Mouse (Mus musculus): Measurements from ENCODE around the gene Dhx38.

The Dhx38 gene

DNA sequence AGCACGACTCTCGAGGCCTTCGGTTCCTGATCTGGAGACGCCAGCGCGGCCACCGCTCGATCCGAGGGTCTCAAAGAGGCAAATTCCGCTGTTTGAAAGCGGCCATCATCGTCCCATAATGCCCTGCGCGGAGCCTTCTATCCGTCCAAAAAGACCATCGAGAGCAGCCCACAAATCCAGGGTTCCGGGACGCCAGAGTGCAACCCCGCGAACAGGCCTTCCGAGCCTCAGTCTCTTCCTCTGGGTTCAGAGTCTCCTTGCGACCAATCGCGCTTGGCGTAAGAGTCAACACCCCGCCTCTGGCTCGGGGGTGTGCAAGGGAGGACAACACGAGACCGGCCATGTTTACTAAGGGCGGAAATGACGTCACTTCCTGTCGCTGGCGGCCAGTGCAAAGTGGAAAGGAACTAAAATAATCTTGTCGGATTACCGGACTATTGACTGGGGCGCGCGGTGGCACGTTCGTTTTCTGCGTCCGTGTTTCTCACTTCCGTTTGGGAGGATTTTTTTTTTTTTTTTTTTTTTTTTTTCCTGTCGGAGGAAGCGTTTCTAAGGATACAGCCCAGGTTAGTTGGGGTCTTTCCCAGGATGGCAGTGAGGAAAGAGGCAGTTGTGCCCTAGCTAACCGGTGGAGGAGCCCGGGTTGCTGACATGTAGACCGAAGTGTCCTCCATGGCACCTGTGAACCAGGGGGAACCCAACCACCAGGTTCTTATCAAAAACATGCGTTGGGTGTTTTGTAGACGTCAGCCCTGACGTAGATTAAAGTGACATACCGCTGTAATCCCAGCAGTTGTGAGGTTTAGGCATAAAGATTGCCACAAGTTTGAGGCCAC, at the start of gene Dhx38, which contains the start of gene Txnl4b:
Gene Dhx38 (minus strand): TSS at position 364 of the 836 bp plus-strand sequence.
Gene Txnl4b (plus strand): TSS at position 395 of the 836 bp plus-strand sequence.
- peak; percentile 99 for ATAC-seq (ENCODE audit: low TSS enrichment)

DNA sequence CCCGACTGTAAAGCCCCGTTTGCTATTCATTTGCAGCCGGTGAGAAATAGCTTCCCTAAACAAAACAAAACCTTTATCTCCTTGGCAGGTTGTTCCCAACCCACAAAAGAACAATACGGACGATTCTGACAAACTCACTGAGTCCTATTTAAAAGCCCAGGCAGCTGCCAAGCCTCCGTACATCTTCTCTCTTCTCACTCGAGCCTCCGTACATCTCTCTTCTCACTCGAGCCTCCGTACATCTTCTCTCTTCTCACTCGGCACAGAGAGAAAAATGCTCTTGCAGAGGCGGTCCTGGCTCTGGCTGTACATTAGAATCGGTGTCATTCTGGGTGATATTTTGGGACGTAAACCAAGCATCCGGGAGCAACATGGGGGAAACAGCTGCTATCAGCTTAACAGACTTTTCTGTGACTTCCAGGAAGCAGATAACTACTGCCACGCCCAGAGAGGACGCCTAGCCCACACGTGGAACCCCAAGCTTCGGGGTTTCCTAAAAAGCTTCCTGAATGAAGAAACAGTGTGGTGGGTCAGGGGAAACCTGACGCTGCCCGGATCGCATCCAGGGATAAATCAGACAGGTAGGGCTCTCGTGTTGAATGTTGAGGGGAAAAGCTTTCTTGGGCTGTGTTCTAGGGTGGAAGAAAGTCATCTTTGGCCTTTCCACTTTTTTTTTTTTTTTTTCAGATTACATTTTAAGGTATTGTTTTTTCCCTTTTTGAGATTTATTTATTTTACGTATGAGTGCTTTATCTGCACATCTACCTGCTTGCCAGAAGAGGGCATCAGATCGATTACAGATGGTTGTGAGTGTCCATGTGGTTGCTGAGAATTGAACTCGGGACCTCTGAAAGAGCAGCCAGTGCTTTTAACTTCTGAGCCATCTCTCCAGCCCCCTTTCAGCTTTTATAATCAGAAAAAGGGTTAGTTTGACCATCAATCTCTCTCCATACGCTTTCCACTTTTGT, 48.9 kb upstream of the Dhx38 start, which contains the start of gene Pkd1l3:
Gene Pkd1l3 (plus strand): TSS at position 275 of the 968 bp plus-strand sequence.
- peak; percentile 96 for ATAC-seq (ENCODE audit: low TSS enrichment)

DNA sequence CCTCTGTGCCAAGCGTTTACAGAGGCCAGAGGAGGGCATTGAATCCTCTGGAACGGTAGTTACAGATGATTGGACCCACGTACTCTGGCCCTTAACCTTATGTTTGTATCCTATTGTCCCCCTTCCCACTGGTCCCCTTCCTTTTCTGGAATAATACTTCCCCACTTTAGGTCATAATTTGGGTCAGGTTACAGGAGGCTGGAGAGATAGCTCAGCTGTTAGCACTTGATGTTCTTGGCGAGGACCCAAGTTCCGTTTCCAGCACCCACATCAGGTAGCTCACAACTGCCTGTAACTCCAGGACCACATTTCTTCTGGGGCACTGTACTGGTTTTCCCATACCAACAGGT, 43.5 kb upstream of the Dhx38 start:
- ATAC-seq (ENCODE audit: low TSS enrichment): no peak

DNA sequence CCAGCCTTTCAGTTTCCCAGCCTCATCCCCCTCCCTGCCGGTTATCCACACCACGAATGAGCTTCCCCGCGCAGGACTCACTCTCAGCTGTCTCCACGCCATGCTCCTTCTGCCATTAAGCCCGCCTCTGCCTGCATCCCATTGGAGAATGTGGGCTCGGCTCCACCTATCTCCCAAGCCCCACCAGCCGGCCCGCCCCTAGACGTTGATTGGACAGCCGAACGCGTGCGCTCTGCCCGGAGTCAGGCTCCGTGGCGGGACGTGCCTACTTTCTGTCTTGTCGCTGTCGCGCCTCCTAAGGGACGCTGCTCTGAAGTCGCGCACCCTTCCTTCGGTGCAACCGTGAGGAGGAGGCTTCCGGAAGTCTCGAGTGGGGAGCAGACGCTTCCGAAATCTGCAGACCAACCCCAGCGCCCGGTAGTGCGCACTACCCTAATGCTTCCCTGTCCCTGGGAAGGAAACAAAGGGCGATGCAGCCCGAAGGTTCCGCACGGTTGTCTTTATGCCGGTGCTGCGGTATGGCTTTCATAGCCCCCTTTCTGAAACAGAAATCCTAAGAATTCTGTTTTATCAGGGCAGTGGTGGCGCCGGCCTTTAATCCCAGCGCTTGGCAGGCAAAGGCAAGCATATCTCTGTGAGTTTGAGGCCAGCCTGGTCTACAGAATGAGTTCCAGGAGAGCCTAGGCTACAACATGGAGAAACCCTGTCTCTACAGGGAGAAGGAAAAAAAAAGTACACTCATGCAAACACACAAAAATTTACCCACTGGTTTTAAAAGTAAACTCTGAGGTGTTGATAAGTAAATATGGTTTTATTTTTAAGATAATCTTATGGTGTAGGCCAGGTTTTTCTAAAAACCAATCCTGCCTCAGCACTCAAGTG, 42.9 kb upstream of the Dhx38 start, which contains the start of gene Dhodh:
Gene Dhodh (minus strand): TSS at position 403 of the 882 bp plus-strand sequence.
- peak; percentile 95 for ATAC-seq (ENCODE audit: low TSS enrichment)

GRCm38 (mm10) chr8:109607650-109608049, 42.0 kb upstream of the Dhx38 start:
- no peak for ATAC-seq (ENCODE audit: low TSS enrichment)

DNA sequence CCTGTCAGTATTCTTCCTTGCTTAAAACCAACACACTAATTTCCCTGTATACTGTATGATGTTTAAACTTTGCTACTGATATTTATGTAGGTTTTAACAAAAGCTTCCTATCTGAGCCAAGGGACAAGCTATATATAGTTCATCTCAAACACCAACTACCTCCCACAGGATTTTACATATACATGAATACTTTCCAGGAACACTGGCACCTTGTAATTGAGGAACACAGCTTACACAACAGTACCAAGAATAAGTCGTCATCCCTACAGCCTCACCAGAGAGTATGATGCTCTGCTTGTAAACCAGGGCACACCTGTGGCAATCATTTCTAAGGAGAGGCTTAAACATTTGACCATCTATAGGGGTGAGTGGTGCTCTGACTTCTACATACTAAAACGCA, 41.1 kb upstream of the Dhx38 start:
- ATAC-seq (ENCODE audit: low TSS enrichment): peak; percentile 60

- ATAC-seq (ENCODE audit: low TSS enrichment): peak; percentile 74
Measured at GRCm38 (mm10) chr8:109595854-109596253, 30.2 kb upstream of the Dhx38 start.

GRCm38 (mm10) chr8:109593117-109593788, 27.6 kb upstream of the Dhx38 start:
- peak; percentile 77 for ATAC-seq (ENCODE audit: low TSS enrichment)

DNA sequence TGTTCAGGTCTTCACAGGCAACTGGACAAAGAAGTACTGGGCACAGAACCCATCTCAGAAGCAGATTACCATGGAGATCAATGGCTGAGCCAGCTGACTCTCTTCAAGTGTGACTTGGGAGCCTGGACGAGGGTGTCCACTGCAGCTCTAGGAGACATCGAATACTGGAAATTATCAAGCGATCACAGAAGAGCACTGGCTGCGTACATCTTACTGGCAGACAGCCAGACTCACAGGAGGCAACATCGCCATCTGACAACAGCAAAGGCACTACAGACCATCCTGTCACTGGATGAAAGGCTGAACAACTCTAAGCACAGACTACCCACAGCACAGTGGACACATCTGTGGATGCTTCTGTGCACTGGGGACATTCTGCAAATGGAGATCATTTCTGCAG, 26.5 kb upstream of the Dhx38 start:
- ATAC-seq (ENCODE audit: low TSS enrichment): no peak

GRCm38 (mm10) chr8:109591367-109591766, 25.7 kb upstream of the Dhx38 start:
- ATAC-seq (ENCODE audit: low TSS enrichment): no peak

DNA sequence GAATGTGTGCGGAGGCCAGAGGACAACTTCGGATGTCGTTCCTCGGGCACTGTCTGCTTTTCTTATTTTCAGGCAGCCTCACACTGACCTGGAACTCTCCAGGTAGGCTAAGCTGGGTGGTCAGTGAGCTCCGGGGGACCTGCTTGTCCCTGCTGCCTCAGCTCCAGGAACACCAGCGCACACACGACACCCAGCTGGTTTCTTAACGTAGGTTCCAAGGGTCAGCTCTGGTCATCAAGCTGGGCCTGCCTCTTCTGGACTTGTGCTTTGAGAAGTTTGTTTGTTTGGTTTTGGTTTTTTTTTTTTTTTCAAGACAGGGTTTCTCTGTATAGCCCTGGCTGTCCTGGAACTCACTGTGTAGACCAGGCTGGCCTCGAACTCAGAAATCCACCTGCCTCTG, 25.2 kb upstream of the Dhx38 start:
- no peak for ATAC-seq (ENCODE audit: low TSS enrichment)

DNA sequence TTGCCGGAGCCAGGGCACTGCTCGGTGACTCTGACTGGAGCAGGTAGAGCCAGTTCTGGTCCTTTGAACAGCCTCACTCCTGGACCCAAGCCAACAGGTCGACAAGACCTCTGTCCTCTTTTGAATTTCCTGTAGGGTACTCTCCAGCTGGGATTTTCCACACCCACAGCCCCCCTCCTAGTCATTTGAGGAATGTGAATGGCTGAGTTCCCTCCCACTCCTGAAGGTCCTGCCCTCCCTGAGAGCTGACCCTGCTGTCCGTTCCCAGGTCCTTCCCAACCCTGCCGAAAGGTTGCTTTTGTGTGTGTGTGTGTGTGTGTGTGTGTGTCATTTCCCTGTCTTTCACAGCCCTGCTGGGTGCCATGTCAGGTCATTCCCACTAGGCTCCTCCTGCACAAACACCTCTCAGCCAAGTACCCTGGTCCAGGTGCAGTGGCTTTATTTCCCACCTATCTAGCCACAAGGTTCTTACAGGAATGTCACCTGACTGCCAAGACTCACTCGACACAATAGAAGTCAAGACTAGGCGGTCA, 21.4 kb upstream of the Dhx38 start:
- ATAC-seq (ENCODE audit: low TSS enrichment): no peak

DNA sequence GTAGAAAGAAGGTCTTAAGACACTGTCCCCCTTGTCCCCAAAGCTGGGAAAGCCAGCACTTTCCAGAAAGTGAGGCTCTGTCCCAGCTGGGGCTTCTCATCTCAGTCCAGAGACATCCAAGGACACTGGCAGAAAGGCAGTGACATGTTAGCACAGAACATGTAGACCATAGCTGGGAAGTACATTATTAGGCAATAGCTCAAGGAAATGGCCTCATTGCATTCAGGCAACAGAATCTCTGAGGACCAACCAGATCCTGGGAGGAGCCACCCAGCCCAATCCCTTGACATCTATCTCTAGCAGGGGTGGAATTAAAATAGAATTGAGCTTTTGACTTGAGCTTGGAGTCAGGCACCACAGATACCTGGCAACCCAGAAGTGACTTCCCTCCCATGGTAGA, 20.0 kb upstream of the Dhx38 start:
- ATAC-seq (ENCODE audit: low TSS enrichment): no peak

- ATAC-seq (ENCODE audit: low TSS enrichment): no peak
Measured at GRCm38 (mm10) chr8:109584830-109585229, 19.2 kb upstream of the Dhx38 start.

DNA sequence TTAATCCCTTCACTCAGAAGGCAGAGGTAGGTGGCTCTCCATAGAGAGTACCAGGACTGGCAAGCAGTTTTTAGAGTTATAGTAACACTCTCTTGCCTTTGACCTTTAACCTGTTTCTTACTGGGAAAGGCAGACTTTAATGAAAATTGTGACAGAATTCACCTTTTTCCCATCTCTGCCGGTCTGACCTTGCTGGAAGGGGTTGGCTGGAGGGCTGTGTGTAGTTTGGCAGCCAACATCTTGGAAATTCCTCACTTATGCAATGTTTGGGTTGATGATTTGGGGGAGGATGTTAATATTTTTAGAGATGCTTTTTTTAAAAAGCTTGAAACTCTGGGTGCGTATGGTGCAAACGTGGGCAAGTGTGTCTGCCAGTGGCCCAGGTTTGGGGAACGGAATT, 18.6 kb upstream of the Dhx38 start:
- ATAC-seq (ENCODE audit: low TSS enrichment): no peak

- ATAC-seq (ENCODE audit: low TSS enrichment): no peak
Measured at GRCm38 (mm10) chr8:109578900-109579301, 13.2 kb upstream of the Dhx38 start, which contains the start of gene Hp. Gene Hp, minus strand, starts transcription at chr8:109579172.

GRCm38 (mm10) chr8:109576311-109576710, 10.7 kb upstream of the Dhx38 start:
- no peak for ATAC-seq (ENCODE audit: low TSS enrichment)

DNA sequence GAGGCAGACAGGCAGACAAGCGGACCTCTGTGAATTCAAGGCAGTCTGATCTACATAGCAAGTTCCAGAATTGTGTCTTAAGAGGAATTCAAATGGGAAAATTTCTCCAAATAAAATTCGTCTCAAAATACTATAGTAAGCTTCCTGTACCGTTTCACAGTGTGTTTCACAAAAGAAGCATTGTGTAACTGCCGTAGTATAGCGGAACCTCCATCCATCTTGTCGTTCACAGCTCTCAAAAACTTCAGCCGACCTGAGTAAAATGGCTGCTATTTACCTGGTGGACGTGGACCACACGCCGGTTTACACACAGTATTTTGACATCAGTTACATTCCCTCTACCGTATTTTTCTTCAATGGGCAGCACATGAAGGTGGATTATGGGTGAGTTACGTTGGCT, 5.5 kb upstream of the Dhx38 start:
- ATAC-seq (ENCODE audit: low TSS enrichment): no peak

GRCm38 (mm10) chr8:109564766-109565165, 895 bp downstream of the Dhx38 start:
- no peak for ATAC-seq (ENCODE audit: low TSS enrichment)

DNA sequence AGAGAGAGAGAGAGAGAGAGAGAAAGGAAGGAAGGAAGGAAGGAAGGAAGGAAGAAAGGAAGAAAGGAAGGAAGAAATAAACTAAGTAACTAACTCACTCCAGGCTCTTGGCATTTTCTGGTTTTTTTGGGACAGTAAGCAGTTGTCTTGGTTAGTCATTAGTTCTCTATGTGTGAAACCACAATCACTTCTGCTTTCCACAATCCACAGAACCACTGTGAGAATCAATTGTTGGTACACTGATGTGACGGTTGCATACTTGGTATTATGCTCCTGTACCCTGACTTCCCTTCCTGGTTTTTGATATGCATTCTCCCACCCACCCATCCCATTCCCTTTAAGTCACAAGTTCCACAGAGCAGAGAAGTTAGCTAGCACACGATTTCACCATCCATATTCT, 1.8 kb downstream of the Dhx38 start:
- no peak for ATAC-seq (ENCODE audit: low TSS enrichment)
